Mouse (Mus musculus) hematopoietic stem cell, adult 5-6 weeks (primary cell): ENCODE results near the gene Wdr82. TPM values are rescaled to one million over a fixed set of nuclear protein-coding genes. Genes with fewer than 3 reads are reported as not detected.

Experiments used
- ATAC-seq, 2 experiments: fragments of 125-278 bp in 1 of 2; replicated peaks in 1 of 2; 2 replicates each; pipeline ENCODE4 v1.8.0; 2016 to 2017; ENCODE audit warnings: inconsistent platforms in 2 of 2, mild to moderate bottlenecking in 2 of 2, moderate number of reproducible peaks in 2 of 2, low read depth in 1 of 2, moderate TSS enrichment in 1 of 2; ENCODE audit not compliant: low FRiP score in 2 of 2, poor library complexity in 2 of 2, severe bottlenecking in 2 of 2, insufficient read depth in 1 of 2, low TSS enrichment in 1 of 2
- total RNA-seq: library from RNA; stranded (forward); fragments of 172-1452, 232-1000 nt; gene quantifications from 2 replicates; pipeline ENCODE4 v1.2.3, GENCODE M21; 2017

The Wdr82 gene
- total RNA-seq, 1 experiment from 2014 or later: 101 TPM

- no peak for ATAC-seq
Observed at GRCm38 (mm10) chr9:106183996-106184395, 13.3 kb downstream of the Wdr82 start.

GRCm38 (mm10) chr9:106191355-106191754, 20.6 kb downstream of the Wdr82 start:
- no peak for ATAC-seq

- ATAC-seq: no peak
Observed at GRCm38 (mm10) chr9:106192024-106192423, 21.3 kb downstream of the Wdr82 start.

DNA sequence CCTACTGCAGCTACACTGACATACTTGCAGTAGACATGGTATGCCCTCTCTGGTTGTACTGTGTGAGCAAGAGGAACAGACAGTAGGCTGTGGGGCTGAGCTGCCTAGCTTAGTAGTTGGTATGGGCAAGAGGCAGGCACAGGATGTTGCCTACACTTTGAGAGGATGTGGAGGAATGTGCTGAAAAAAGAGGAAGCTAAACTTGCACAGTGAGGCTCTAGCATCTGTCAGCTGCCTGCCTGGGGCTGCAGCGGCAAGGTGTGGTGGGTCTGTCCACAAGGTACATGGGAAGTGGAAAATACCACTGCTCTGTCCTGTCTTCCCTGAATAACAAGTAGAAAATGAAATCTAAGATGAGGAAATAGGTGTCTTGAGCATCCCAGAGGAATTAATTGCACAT, 22.3 kb downstream of the Wdr82 start:
- peak; percentile 93 to 97 for ATAC-seq

GRCm38 (mm10) chr9:106193930-106194807, 23.4 kb downstream of the Wdr82 start:
- ATAC-seq: no peak

DNA sequence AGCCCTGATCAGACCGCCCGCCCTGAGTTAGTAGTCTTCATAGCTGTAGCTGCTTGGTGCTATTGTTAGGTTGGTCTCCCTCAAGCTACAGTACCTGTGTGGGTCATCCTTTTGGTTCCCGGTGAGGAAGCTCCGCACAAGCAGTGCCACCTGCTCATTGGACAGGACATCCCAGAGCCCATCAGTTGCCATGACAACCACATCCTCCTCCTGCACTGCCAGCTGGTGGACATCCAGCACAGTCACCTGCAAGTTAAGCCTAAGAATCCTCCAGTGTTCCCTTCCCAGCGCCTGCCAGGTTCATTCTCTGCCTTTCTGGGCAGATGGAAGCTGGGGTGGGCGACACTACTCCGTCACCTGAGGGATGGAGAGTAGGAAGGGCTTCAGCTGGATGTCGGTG, 25.0 kb downstream of the Wdr82 start:
- ATAC-seq: no peak

DNA sequence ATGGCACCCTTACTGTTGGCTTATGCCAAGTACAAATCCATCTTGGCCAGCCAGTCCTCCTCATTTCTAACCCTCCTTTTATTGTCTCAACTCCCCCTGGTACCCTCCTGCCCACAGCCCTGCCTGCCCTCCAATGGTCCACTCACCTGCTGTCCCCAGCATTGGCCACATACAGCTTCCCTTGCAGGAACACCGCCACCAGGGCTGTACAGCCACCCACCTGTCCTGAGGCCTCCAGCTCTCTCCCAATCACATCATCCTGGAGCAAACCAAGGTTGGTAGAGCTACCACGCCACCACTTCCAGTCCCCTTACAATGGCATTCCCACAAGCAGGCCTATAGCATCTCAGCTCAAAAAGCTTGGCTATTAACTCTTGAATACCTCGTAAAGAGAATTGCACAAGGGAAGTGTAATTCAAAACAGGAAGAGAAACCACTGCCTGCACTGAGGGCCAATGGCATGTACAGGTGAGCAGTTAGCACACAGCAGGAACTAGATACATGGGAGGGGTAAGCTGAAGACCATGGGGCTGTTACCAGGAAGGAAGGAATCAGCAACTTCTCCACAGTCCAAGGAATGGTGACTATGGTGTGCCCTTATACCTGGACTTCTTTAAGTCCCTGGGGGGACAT, 26.5 kb downstream of the Wdr82 start:
- no peak; a peak in 1 of 4 replicates for ATAC-seq

- no peak for ATAC-seq
Observed at GRCm38 (mm10) chr9:106197732-106198131, 27.0 kb downstream of the Wdr82 start.

GRCm38 (mm10) chr9:106198962-106199458, 28.3 kb downstream of the Wdr82 start:
- peak in 1 of 2 experiments; percentile 36; a peak in 3 of 4 replicates for ATAC-seq

DNA sequence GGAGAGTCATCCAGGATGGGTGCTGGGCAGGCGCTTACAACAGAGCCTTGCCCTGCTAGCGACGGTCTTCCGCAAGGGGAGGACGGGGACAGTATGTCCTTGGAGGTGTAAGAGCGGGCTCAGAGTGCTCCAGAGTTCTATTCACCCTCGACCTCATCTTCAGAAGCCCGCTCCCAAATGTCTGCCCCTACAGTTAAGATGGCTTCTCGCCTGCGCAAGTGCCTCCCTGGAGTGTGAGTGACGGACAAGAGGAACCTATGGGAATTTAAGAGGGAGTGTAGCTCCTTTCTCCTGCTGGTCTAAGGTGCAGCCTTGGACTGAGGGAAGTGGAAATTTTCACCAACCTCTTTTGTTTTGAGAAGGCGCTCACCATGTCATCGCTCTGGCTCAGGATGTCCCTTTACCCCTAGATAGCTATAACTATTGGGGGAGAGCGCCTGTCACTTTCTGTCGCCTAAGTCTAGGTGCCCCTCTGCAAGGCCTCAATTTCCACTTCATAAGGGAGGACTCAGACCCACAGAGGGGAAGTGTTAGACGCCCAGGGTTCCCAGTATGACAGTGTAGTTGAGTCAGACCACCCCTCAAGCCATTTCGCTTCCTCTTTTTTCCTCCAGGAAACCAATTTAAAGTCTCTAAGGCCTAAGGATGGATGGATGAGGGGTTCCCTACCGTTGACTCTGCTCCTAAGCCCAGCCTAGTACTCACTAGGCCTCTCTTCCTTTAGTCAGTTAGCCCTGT, 29.0 kb downstream of the Wdr82 start, which contains the start of gene Ppm1m:
TSS of gene Ppm1m (minus strand) at position 212 of the 738 bp plus-strand sequence.
- ATAC-seq: no peak; a peak in 1 of 4 replicates

DNA sequence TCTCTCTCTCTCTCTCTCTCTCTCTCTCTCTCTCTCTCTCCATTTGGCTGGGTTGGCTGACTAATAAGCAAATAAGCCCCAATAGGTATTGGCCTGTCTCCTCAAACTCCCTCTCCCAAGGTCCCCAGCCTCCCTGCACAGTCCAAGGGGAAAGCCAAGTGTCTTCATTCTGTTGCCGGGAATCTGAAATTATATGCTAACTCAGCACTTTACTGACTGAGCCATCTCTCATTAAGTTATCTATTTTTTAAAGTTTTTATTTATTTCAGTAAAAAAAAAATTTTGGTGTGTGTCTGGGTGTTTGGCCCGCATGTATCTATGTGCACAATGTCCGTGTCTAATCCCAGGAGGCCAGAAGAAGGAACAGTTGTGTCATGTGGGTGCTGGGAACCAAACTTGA, 31.2 kb downstream of the Wdr82 start:
- no peak for ATAC-seq

DNA sequence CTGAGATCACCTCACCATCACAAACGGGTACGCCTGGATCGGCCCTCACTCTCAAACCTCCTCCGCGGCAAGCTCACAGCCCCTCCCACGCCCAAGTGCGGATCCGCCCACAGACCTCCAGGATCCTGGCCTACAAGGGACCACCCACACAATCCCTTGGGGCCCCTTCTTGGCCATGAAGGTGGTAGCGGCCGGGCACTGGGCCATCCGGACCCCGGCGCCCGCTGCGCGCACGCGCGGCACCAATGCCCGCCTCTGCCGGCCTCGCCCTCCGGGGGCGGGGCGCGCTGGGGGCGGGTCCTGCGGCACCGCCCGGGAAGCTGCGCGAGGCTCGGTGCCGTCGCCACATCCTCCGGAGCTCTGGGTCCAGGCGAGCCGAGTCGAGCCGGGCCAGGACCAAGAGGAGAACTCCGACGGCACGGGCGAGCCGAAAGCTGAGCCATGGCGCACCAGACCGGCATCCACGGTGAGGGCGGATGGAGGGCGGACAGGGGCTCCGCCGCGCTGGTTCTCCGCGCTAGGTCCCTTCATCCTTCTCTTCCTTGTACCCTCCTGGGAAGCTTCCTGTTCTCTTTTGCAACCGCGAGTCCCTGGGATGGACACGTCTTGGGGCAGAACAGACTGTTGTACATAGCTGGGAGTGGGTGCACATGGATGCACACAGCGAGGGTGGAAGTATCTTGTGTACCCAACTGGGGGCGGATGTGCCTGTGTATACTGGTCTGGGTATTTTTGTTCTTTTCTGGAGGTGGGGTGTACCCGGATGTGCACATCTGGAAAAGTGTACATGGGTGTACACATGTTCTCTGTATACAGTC, 32.3 kb downstream of the Wdr82 start, which contains the start of gene Twf2:
TSS of gene Twf2 (plus strand) at position 290 of the 818 bp plus-strand sequence.
- peak; percentile 70 to 76 for ATAC-seq

DNA sequence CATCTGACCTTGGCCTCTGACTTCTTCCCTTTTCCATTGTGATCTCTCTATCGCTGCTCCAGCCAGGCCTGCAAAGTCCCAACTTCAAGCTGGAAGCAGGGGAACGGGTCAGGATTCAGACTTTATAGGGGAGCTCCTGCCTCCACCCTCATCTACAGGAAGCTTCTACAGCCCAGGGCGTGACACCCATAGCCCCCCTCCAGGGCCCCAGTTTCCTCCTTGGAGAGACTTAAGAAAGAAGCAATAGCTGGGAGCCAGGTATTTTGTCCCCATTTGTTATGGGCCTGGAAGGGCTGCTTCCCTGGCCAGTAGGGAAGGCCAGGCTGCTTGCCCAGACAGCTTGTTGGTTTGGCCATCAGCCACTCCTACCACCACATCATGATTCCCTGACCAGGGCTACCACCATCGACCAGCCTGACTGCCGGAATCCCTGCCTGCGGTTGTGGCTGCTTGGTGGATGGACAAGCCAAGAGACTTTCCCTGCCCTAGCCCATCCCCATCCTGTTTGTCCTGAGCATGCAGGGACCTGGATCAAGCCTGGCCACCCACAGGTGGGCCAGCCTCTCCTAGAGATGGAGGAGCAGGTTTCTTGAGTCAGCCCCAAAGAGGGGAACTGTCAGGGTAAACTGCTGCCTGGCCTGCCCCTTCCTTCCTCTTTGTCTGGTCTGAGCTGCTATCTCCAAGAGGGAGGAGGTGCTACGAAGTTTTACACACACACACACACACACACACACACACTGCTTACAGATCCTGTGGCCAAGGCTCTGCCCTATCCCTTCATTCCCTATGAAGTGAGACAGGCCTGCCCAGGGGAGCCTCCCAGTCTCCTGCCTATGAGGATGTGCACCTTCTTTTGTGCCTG, 33.5 kb downstream of the Wdr82 start:
- peak; percentile 13 to 20; a peak in 1 of 4 replicates for ATAC-seq

- ATAC-seq: no peak
Observed at GRCm38 (mm10) chr9:106205713-106206290, 35.1 kb downstream of the Wdr82 start.

DNA sequence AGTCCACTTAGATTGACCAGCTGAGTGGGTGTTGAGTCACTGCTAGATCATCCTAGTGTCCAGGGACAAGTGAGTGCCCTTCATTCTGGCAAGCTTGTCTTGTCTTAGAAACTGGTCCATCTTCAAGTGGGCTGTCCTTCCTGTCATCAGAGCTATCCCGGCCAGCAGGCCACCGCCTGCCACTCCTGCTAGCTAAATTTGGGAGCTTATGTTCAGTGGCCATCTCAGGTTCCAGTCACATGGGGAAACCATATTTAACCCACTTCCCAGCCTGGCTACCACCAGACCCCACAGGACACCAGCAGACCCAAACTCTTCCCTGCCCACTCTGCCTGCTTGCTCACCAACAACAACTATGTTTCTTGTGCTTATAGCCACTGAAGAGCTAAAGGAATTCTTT, 35.8 kb downstream of the Wdr82 start:
- ATAC-seq: no peak

DNA sequence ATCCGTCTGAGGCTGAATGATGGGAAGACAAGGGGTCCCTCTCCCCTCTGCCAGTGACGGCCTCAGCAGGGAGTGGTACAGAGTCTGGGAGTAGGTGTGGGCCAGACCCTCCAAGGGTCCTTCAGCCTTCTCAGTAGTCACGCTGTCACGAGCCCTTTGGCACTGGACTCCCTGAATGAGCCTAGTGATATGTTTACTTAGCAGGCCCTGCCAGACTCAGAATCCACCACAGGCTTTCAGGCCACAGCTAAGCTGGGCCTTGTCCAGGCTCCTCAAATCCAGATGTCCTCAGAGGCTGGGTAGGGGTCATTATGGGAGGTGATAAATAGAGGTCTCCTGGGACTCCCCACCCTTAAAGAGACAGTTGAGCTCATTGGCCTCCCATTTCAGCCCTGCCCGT, 37.5 kb downstream of the Wdr82 start:
- no peak for ATAC-seq
